Mouse (Mus musculus): ENCODE results near the gene Pan2. TPM values are rescaled to one million over a fixed set of nuclear protein-coding genes. Genes with fewer than 3 reads are reported as not detected.
"Not testable (repeated sequence)": the region's sequence is repeated elsewhere in the genome, so short reads cannot be mapped to it uniquely, and the experiment has no call there.

Gene Pan2
- polyA plus RNA-seq, 1 experiment: 67.5 TPM

DNA sequence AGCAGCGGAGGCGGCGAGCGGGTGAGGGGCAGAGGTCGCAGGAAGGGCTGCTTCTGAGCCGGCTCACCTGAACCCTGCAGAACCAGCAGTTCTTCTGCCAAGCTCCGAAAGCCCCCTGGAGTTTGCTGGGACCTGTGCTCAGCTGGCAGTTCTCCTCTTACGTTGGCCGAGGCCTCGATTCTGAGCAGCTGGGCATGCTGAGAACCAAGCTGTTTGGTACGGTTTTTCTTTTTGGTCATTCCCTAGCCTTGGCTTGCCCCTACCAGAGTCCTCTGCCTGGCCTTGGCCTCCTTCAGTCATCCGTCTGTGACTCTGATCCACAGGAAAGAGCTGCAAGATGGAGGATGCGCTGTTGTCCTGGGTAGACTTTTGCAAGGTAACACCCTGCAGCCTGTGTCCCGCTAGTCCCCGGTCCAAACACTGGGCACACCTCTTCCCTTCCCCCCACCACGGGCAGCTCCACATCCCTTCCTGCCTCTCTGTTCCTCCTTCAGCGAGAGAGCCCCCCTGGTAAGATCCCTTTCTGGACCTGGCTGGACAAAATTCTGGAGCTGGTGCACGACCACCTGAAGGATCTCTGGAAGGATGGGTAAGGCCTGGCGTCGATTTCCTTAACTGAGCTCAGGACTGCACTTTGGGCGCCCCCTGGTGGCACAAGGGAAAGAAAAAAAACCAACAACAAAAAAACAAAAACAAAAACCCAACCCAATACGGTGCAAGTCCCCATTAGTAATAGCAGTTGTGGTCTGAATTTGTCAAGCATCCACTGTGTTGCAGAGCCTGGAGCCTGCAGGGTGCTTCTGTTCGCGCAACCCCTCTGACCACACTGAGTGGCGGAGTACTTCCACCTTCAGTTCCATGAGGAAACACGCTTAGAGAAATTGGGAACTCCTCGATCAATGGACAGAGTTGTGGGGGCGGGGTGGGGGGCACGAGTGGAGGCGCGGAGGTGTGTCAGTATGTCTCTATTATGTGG lies 19.2 kb upstream of the Pan2 start:
- H3K36me3 ChIP-seq (ENCODE audit: control insufficient read depth, insufficient read depth, low read length): peaks cover 64% of the 10 kb centered on the region
- H3K27me3 ChIP-seq (ENCODE audit: control insufficient read depth, insufficient read depth, low read length): no peaks in the 10 kb centered on the region
- peak; percentile 61 for DNase-seq
- no peaks in the 10 kb centered on the region for H3K4me1 ChIP-seq (replicated peaks; ENCODE audit: control insufficient read depth, insufficient read depth, low read length)
- 83% methylated on average over 31 of the region's 31 CpGs for WGBS
- no peak overlapping the region for H3K4me3 ChIP-seq (ENCODE audit: control insufficient read depth, insufficient read depth, low read length)
- TF ChIP-seq POLR2A (IDR thresholded peaks at IDR 0.05; ENCODE audit: control insufficient read depth, extremely low read depth, insufficient read depth, low read length, poor library complexity) (no peak), CTCF (IDR thresholded peaks at IDR 0.05; ENCODE audit: borderline replicate concordance, control insufficient read depth, extremely low read depth, insufficient read depth, low read length, poor library complexity) (peak; percentile 71; the same call in 1 of the 2 replicates)
- H3K27ac ChIP-seq (ENCODE audit: control insufficient read depth, insufficient read depth, low read length): no peak overlapping the region

DNA sequence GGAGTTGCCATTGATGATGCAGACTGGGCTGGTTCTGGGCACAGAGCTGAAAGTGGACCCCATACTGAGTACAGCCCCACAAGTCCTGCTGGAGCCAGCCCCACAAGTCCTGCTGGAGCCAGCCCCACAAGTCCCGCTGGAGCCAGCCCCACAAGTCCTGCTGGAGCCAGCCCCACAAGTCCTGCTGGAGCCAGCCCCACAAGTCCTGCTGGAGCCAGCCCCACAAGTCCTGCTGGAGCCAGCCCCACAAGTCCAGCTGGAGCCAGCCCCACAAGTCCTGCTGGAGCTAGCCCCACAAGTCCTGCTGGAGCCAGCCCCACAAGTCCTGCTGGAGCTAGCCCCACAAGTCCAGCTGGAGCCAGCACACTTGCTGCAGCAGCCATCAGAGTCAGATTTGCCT lies 12.5 kb upstream of the Pan2 start:
- peaks cover 34% of the 10 kb centered on the region for H3K36me3 ChIP-seq (ENCODE audit: control insufficient read depth, insufficient read depth, low read length)

DNA sequence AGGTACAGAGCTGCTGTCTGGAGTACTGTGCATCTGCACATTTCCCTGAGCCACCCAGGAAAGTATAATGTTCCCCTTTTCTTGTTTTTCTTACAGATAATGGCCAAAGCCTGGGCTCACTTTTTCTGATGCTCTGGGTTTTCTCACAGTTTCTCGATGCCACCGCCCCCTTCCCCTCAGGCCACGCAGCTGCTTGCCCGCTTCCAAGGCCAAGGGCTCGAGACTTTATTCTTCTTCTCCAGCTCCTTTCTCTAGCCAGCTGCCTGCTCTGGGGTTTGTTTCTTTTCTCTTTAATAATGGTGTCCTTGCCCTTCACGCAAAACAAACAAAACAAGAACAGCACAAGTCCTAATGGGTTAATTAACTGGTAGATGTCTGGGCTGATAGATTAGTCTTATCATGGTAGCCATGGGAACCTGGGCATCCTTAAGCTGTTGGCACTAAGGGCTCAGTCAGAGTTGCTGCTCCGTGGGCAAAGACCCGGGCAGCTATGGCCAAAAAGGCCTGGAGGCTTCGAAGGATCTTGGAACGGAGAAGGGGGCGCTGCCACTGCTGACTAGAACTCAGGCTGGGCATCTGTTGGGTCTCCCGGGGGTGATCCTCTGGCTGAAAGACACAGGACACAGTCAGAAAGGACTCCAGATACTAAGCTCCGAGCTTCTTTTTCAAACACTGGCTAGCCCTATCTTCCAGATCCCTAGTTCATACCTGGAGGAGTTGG lies 6.6 kb upstream of the Pan2 start:
- Histone ChIP-seq H3K36me3 (ENCODE audit: control insufficient read depth, insufficient read depth, low read length) (peaks cover 12% of the 10 kb centered on the region), H3K4me1 (replicated peaks; ENCODE audit: control insufficient read depth, insufficient read depth, low read length) (no peaks in the 10 kb centered on the region), H3K27me3 (ENCODE audit: control insufficient read depth, insufficient read depth, low read length) (no peaks in the 10 kb centered on the region), H3K4me3 (ENCODE audit: control insufficient read depth, insufficient read depth, low read length) (no peak overlapping the region), H3K27ac (ENCODE audit: control insufficient read depth, insufficient read depth, low read length) (no peak overlapping the region)
- WGBS: 91% methylated on average over 13 of the region's 13 CpGs
- no peak for DNase-seq
- TF ChIP-seq CTCF (IDR thresholded peaks at IDR 0.05; ENCODE audit: borderline replicate concordance, control insufficient read depth, extremely low read depth, insufficient read depth, low read length, poor library complexity) (no peak), POLR2A (IDR thresholded peaks at IDR 0.05; ENCODE audit: control insufficient read depth, extremely low read depth, insufficient read depth, low read length, poor library complexity) (no peak)

More for the DNA sequence above, 12.5 kb upstream of the Pan2 start:
- not testable (repeated sequence) for H3K4me1 ChIP-seq (replicated peaks; ENCODE audit: control insufficient read depth, insufficient read depth, low read length); H3K27me3 ChIP-seq (ENCODE audit: control insufficient read depth, insufficient read depth, low read length); DNase-seq; H3K27ac ChIP-seq (ENCODE audit: control insufficient read depth, insufficient read depth, low read length); H3K4me3 ChIP-seq (ENCODE audit: control insufficient read depth, insufficient read depth, low read length)
- WGBS: 67% methylated on average over 1 of the region's 1 CpGs

DNA sequence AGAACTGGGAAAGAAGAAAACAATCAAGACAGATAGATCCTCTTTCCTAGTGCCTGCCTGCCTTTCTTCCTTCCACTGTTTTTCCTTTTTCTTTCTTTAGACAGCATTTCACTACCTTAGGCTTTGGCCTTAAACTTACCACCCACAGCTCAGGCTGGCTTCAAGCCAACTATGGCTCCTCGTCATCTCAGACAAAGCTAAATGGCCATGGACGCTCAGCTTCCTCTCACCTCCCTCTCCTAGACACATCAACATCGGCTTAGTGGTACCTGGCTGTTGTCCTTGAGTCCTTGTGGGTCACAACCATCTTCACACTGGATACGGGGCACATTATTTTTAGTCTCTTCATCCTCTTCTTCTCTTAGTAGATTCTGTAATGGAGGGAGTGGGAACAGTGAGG lies 5.9 kb upstream of the Pan2 start:
- no peak for DNase-seq
- no peaks in the 10 kb centered on the region for H3K4me1 ChIP-seq (replicated peaks; ENCODE audit: control insufficient read depth, insufficient read depth, low read length)
- 95% methylated on average over 4 of the region's 4 CpGs for WGBS
- TF ChIP-seq CTCF (IDR thresholded peaks at IDR 0.05; ENCODE audit: borderline replicate concordance, control insufficient read depth, extremely low read depth, insufficient read depth, low read length, poor library complexity): no peak
- TF ChIP-seq POLR2A (IDR thresholded peaks at IDR 0.05; ENCODE audit: control insufficient read depth, extremely low read depth, insufficient read depth, low read length, poor library complexity): no peak
- no peak overlapping the region for H3K4me3 ChIP-seq (ENCODE audit: control insufficient read depth, insufficient read depth, low read length)
- H3K27ac ChIP-seq (ENCODE audit: control insufficient read depth, insufficient read depth, low read length): no peak overlapping the region
- no peaks in the 10 kb centered on the region for H3K27me3 ChIP-seq (ENCODE audit: control insufficient read depth, insufficient read depth, low read length)
- peaks cover 5% of the 10 kb centered on the region for H3K36me3 ChIP-seq (ENCODE audit: control insufficient read depth, insufficient read depth, low read length)

DNA sequence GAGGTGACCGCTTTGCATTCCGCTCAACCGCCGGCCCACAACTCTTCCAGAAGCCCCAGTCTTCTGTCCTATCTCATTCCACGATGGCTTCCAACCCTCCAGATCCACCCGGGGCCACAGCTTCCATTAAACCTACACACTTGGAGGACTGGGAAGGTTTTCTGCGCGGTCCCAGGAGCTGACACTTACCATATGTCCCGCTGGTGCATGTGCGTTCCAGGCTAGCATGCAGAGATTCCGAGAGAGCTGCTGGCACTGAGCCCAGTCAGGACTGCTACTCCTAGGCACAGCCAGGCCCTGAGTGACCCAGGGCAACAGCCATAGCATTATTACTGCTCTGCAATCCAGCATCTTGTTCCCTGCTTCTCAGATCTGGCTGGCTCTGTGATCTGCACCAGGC lies 5.5 kb upstream of the Pan2 start:
- H3K4me1 ChIP-seq (replicated peaks; ENCODE audit: control insufficient read depth, insufficient read depth, low read length): no peaks in the 10 kb centered on the region
- TF ChIP-seq POLR2A (IDR thresholded peaks at IDR 0.05; ENCODE audit: control insufficient read depth, extremely low read depth, insufficient read depth, low read length, poor library complexity) (no peak), CTCF (IDR thresholded peaks at IDR 0.05; ENCODE audit: borderline replicate concordance, control insufficient read depth, extremely low read depth, insufficient read depth, low read length, poor library complexity) (no peak)
- DNase-seq: no peak
- H3K36me3 ChIP-seq (ENCODE audit: control insufficient read depth, insufficient read depth, low read length): peaks cover under 1% of the 10 kb centered on the region
- 94% methylated on average over 11 of the region's 11 CpGs for WGBS
- H3K27ac ChIP-seq (ENCODE audit: control insufficient read depth, insufficient read depth, low read length): no peak overlapping the region
- H3K27me3 ChIP-seq (ENCODE audit: control insufficient read depth, insufficient read depth, low read length): no peaks in the 10 kb centered on the region
- no peak overlapping the region for H3K4me3 ChIP-seq (ENCODE audit: control insufficient read depth, insufficient read depth, low read length)

DNA sequence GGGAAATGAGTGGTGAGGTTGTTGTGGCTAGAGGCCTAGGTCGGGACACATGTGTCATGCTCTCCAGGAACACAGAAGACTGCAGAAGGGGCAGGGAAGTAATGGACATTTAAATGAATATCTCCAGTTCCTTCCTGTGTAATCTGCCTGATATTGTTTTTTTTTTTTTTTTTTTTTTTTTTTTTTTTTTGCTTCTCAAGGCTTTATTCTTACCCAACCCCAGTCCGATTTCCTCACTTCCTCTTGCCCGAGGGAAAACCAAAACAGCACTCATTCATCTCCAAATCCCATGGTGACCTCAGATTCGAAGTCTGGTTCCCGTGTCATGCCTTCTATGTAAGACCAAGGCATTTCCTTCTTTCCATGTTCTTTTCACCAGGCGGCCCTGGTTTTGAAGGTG lies 4.9 kb upstream of the Pan2 start:
- no peaks in the 10 kb centered on the region for H3K27me3 ChIP-seq (ENCODE audit: control insufficient read depth, insufficient read depth, low read length)
- no peak for DNase-seq
- no peak overlapping the region for H3K27ac ChIP-seq (ENCODE audit: control insufficient read depth, insufficient read depth, low read length)
- H3K4me1 ChIP-seq (replicated peaks; ENCODE audit: control insufficient read depth, insufficient read depth, low read length): no peaks in the 10 kb centered on the region
- 55% methylated on average over 6 of the region's 6 CpGs for WGBS
- TF ChIP-seq POLR2A (IDR thresholded peaks at IDR 0.05; ENCODE audit: control insufficient read depth, extremely low read depth, insufficient read depth, low read length, poor library complexity): no peak
- no peak for TF ChIP-seq CTCF (IDR thresholded peaks at IDR 0.05; ENCODE audit: borderline replicate concordance, control insufficient read depth, extremely low read depth, insufficient read depth, low read length, poor library complexity)
- no peak overlapping the region for H3K4me3 ChIP-seq (ENCODE audit: control insufficient read depth, insufficient read depth, low read length)
- no peaks in the 10 kb centered on the region for H3K36me3 ChIP-seq (ENCODE audit: control insufficient read depth, insufficient read depth, low read length)
